Mouse (Mus musculus): Measurements from ENCODE around the gene Ddx18. TPM values are rescaled to one million over a fixed set of nuclear protein-coding genes. Genes with fewer than 3 reads are reported as not detected.

Ddx18 gene
- 20.3 and 22.8 TPM in 2 replicates for polyA plus RNA-seq (2012; rRNA removed)

DNA sequence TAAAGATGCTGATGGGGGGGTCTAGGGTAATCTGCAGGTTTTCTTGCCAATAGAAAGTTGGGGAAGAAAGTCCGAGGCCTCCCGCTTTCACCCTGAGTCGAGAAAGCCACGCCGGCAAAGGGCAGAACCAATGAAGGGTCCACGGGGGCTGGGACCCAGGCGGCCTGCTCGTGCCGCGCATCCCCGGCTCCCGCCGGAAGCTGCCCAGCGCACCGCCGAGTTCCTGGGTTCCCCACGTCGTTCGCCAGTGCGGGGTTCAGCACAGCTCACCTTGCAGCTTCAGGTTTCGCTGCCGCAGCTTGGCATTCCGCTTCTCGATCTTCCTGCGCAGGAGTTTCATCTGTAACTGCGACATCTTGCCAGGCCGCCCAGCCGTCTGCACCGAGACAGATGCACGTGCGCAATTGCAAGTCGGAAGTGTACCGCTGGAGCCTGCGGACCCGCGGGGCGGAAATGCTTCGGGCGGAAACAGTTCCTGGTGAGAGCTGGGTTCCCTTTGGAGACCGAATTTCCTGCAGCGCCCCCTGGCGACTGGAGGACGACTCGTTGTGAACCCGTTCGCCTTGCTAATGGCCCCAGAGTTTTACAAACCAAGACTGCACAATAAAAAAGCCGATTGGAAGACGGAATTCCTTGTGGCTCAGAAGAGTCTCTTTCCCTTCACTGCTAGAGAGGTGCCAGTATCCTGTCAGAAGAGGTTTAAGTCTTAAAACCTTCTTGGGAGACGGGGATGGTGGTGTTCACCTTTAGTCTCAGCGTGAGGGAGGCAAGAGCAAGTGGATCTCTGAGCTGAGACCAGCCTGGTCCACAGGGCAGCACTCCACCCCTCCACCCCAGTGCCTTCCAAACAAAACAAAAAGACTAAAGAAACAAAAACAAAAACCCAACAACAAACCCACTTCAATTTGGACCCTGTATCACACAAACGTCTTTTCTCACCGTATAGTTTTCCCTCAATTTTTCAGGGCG lies at the start of gene Ddx18:
Ddx18 (minus strand) TSS at position 469 of the 969 bp plus-strand sequence.

DNA sequence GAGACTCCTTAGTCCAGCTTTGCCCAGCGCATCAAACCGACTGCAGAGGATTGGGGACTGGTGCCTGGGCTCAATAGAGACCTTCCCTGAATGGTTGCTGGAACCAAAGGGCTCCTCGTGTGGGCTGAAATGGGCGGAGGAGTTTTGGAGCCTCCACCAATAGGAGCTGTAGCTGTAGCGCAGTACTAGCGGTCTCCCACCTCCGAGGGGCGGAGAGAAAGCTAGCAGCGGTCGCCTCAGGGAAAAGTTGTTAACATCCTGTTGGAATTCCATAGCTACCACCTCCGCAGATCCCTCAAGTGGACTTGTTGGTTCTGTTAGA lies 39.4 kb downstream of the Ddx18 start, which contains the start of gene Htr5b:
Htr5b (minus strand) TSS at position 67 of the 322 bp plus-strand sequence.

Other genes starting within 250 kb of the Ddx18 start
- 11.7 and 16.3 TPM in 2 replicates for gene Insig2, start 235.4 kb downstream of the Ddx18 start, polyA plus RNA-seq (2012; rRNA removed)
- gene Ccdc93, start 136.9 kb downstream of the Ddx18 start, polyA plus RNA-seq (2012; rRNA removed) = 6.4 and 6.5 TPM in 2 replicates
- gene Htr5b, start 39.5 kb downstream of the Ddx18 start, polyA plus RNA-seq (2012; rRNA removed) = 0.19 and 0.30 TPM in 2 replicates